Mouse (Mus musculus) hindbrain, postnatal 0 days (tissue): ENCODE results near the gene Chrna5. TPM values are rescaled to one million over a fixed set of nuclear protein-coding genes. Genes with fewer than 3 reads are reported as not detected.
A peak's percentile ranks its signal among the peaks of the same experiment; 100 is the strongest.

Experiments used
- ATAC-seq: fragments of 200-750 bp; cut with Nextera tagmentation; 2 replicates; pipeline ENCODE4 v1.8.0; 2017; ENCODE audit warnings: mild to moderate bottlenecking, moderate TSS enrichment, moderate library complexity
- DNase-seq: peaks from one replicate; pipeline ENCODE4 v3.0.0-alpha.2; 2015; ENCODE audit warnings: low spot score
- H3K27ac ChIP-seq: fragments of 300-500 bp; sonication (generic); 2 replicates; pipeline ENCODE4 v1.5.1; 2014; ENCODE audit warnings: mild to moderate bottlenecking
- H3K27me3 ChIP-seq: fragments of 300-500 bp; sonication (generic); 2 replicates; pipeline ENCODE4 v1.6.1; 2014; ENCODE audit warnings: low read length, mixed read lengths; ENCODE audit not compliant: insufficient read depth
- H3K36me3 ChIP-seq: fragments of 300-500 bp; sonication (generic); 2 replicates; pipeline ENCODE4 v1.6.1; 2014; ENCODE audit warnings: low read length, mixed read lengths; ENCODE audit not compliant: insufficient read depth
- H3K4me1 ChIP-seq: fragments of 300-500 bp; sonication (generic); 2 replicates; pipeline ENCODE4 v1.6.1; 2014; ENCODE audit warnings: antibody characterized with exemption, low read length, mixed read lengths; ENCODE audit not compliant: insufficient read depth
- H3K4me2 ChIP-seq: fragments of 300-500 bp; sonication (generic); 2 replicates; pipeline ENCODE4 v1.6.1; 2014; ENCODE audit warnings: low read depth, mild to moderate bottlenecking, low read length, moderate library complexity, mixed read lengths
- H3K4me3 ChIP-seq: fragments of 300-500 bp; sonication (generic); 2 replicates; pipeline ENCODE4 v1.5.1; 2014; ENCODE audit warnings: low read length
- H3K9ac ChIP-seq: fragments of 300-500 bp; sonication (generic); replicated peaks from 2 replicates; pipeline ENCODE4 v1.6.1; 2014; ENCODE audit warnings: mild to moderate bottlenecking, low read length, moderate library complexity, mixed read lengths
- H3K9me3 ChIP-seq: fragments of 300-500 bp; sonication (generic); 2 replicates; pipeline ENCODE4 v1.6.1; 2016; ENCODE audit warnings: low read length, mixed read lengths
- CTCF ChIP-seq: IDR thresholded peaks from 2 replicates; pipeline ENCODE4 v1.5.1; 2016; ENCODE audit warnings: antibody characterized with exemption, control low read depth, low read depth
- WGBS: fragments of 180-500 bp; shearing (Covaris S2); extraction: QIAGEN DNeasy Blood & Tissue Kit; methylation state at CpG from one replicate; pipeline ENCODE4 v1.1.7; 2014; 5-methylcytosine and 5-hydroxymethylcytosine counted together
- polyA plus RNA-seq: library from polyadenylated mRNA; unstranded; fragments of >200 nt; fragmentation: Nextera tagmentation; extraction: Ambion mirVana; gene quantifications from 2 replicates; pipeline ENCODE4 v1.2.1, GENCODE M21; 2015
- total RNA-seq: library from RNA; depleted of rRNA; stranded (reverse); fragments of >200 nt; gene quantifications from 2 replicates; pipeline ENCODE4 v1.2.3, GENCODE M21; 2014

Gene Chrna5
- total and polyA plus RNA-seq, 2 experiments from 2014 or later = 2.4 to 4.8 TPM

DNA sequence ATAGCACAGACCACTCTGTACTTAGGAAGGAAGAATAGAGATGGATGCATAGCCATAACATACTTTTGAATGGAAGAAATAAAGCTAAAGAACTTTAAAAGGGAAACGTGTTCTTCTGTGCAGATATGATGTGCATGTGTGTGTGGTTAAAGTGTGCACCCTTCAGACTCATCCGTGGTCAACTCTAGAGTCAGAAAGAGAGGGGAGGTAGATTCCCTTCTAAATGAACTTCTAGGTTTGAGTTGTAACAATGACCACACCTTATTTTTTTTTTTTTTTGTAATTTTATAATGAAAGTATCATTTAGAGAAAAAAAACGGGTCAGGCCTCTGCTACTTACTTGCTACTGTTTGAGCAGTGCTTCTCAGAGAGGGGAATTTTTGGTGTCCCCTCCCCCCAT, 9.7 kb downstream of the Chrna5 start:
- Histone ChIP-seq H3K4me1 (no peaks in the 10 kb centered on the region), H3K36me3 (no peaks in the 10 kb centered on the region), H3K27me3 (no peaks in the 10 kb centered on the region), H3K27ac (no peak overlapping the region), H3K9ac (no peak overlapping the region), H3K4me3 (no peak overlapping the region), H3K9me3 (no peaks in the 10 kb centered on the region), H3K4me2 (no peak overlapping the region)
- no peak for DNase-seq
- ATAC-seq = no peak
- TF ChIP-seq CTCF = no peak
- WGBS = 77% methylated on average over 3 of the region's 3 CpGs

DNA sequence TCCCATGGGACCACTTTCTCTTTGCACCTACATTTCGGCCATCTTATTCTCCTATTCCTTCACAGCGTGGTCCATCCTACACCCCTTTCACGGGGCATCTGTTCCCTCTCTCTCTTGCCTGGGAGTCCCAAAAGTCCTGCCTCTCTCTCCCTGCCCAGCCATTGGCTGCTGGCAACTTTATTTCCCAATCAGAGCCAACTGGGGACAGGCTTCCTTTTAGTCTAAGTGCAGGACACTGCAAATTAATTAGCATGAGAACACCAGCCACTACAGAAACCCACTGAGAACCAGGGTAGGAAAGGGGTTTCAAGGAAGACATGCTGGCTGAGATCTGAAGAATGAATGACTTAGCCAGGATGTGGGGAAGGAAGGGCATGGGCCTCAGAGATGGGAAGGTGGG, 13.7 kb downstream of the Chrna5 start:
- no peak overlapping the region for H3K4me3 ChIP-seq
- WGBS = 41% methylated on average over 3 of the region's 3 CpGs
- no peaks in the 10 kb centered on the region for H3K36me3 ChIP-seq
- no peaks in the 10 kb centered on the region for H3K9me3 ChIP-seq
- no peak overlapping the region for H3K4me2 ChIP-seq
- no peak overlapping the region for H3K27ac ChIP-seq
- no peaks in the 10 kb centered on the region for H3K27me3 ChIP-seq
- no peak for ATAC-seq
- no peak overlapping the region for H3K9ac ChIP-seq
- no peak for DNase-seq
- H3K4me1 ChIP-seq = no peaks in the 10 kb centered on the region
- TF ChIP-seq CTCF = no peak

DNA sequence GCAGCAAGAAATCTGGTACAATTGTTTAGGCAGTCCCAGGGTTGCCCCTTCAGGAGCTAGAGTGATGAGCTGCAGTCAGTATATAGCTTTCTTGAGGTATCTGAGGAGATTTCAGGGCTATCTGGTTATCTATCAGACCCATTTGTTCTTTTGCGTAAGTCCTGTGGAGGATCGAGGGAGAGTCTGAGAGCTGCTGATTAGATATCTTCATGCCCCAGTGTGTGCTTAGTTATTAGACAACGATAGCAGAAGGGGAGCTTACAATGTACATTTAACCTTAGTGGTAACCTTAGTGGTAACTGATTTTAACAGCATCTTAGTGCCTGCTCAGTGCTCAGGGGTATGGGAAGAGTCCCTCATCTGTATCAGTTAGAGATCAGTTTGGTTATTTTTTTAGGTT, 15.0 kb downstream of the Chrna5 start:
- no peaks in the 10 kb centered on the region for H3K27me3 ChIP-seq
- H3K9ac ChIP-seq = no peak overlapping the region
- DNase-seq = no peak
- TF ChIP-seq CTCF = no peak
- no peak overlapping the region for H3K4me3 ChIP-seq
- no peak overlapping the region for H3K27ac ChIP-seq
- 89% methylated on average over 3 of the region's 3 CpGs for WGBS
- no peak overlapping the region for H3K4me2 ChIP-seq
- H3K36me3 ChIP-seq = no peaks in the 10 kb centered on the region
- no peak for ATAC-seq
- no peaks in the 10 kb centered on the region for H3K9me3 ChIP-seq
- H3K4me1 ChIP-seq = no peaks in the 10 kb centered on the region

DNA sequence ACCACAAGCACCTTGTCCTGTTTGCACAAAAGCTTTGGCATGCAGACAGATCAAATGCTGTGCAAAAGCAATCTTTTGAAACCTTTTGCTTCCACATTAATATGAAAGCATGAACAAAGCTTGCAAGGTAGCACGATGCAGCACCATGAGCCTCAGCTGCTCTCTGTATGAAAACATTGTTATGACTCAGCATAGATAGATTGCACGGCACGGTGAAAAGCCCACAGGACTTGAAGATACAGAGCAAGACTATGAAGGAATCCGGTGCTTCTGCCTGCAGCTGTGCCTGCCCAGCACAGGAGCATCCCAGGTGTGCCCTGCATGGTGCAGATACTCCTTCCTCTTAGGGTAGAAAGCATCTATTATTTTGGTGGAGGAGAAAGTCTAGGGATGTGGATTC, 22.9 kb downstream of the Chrna5 start:
- no peaks in the 10 kb centered on the region for H3K36me3 ChIP-seq
- no peak for TF ChIP-seq CTCF
- no peaks in the 10 kb centered on the region for H3K27me3 ChIP-seq
- no peak overlapping the region for H3K27ac ChIP-seq
- no peaks in the 10 kb centered on the region for H3K4me1 ChIP-seq
- DNase-seq (peak; percentile 40), ATAC-seq (no peak)
- H3K9me3 ChIP-seq = no peaks in the 10 kb centered on the region
- H3K9ac ChIP-seq = no peak overlapping the region
- H3K4me2 ChIP-seq = no peak overlapping the region
- WGBS = 50% methylated on average over 4 of the region's 4 CpGs
- H3K4me3 ChIP-seq = no peak overlapping the region

DNA sequence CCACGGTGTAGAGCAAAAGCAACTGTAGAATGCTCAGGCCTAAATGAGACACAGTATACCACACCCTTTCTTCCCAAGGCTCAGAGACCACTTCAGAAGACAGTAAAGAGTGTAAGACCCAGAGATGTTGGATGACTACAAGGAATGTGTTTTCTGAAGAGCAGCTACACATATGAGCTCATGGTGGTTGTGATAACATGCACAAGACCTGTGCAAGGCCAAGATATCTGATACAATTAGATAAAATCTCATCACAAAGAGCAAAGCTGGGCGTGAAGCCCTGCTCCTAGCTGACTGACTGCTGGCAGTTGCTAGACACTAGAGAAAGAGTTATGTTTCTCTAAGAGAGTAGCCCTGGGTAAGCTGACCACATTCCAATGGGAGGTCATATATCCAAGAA, 29.0 kb downstream of the Chrna5 start:
- no peak overlapping the region for H3K9ac ChIP-seq
- TF ChIP-seq CTCF = no peak
- ATAC-seq (no peak), DNase-seq (no peak)
- H3K4me3 ChIP-seq = no peak overlapping the region
- no peaks in the 10 kb centered on the region for H3K9me3 ChIP-seq
- no peak overlapping the region for H3K4me2 ChIP-seq
- no peak overlapping the region for H3K27ac ChIP-seq
- no peaks in the 10 kb centered on the region for H3K36me3 ChIP-seq
- 87% methylated on average over 2 of the region's 2 CpGs for WGBS
- H3K27me3 ChIP-seq = no peaks in the 10 kb centered on the region
- no peaks in the 10 kb centered on the region for H3K4me1 ChIP-seq

DNA sequence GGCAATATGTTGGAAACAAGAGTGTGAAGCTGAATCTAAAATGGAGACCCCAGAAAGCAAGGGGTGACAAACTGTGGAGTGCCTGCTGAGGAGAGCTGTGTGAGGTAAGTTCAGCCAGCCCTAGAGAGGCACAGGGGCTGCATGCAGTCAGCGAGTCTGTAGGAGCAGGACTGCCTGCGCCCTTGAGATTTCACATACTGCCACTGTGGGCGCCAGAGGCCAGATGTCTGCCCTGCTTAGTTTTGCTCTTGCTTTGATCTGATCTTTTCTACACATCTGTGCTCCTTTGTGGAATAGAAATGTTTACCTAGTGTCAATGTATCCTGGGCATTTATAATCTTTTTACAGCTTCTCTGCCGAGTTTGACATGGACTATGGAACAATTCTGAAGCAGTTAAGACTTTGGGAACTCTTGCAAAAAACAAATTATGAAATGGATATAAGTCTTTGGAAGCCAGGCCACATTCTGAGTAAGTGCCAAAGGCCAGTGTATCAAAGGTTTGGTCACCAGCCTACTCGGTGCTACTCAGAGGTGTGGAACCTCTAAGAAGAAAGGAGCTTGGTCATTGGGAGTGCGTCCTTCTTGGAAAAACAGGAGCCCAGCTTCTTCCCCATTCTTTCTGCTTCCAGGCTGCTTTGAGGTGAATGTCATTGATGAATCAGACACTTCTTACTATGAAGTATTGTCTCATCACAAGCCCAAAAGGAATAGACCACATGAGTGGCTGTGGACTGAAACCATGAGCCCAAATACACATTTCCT, 30.1 kb downstream of the Chrna5 start:
- Histone ChIP-seq H3K4me3 (no peak overlapping the region), H3K36me3 (no peaks in the 10 kb centered on the region), H3K4me1 (no peaks in the 10 kb centered on the region), H3K9me3 (no peaks in the 10 kb centered on the region), H3K9ac (no peak overlapping the region), H3K27ac (no peak overlapping the region), H3K27me3 (no peaks in the 10 kb centered on the region), H3K4me2 (no peak overlapping the region)
- 46% methylated on average over 6 of the region's 6 CpGs for WGBS
- DNase-seq (no peak), ATAC-seq (no peak)
- TF ChIP-seq CTCF = peak; percentile 28; the same call in 1 of the 2 replicates

DNA sequence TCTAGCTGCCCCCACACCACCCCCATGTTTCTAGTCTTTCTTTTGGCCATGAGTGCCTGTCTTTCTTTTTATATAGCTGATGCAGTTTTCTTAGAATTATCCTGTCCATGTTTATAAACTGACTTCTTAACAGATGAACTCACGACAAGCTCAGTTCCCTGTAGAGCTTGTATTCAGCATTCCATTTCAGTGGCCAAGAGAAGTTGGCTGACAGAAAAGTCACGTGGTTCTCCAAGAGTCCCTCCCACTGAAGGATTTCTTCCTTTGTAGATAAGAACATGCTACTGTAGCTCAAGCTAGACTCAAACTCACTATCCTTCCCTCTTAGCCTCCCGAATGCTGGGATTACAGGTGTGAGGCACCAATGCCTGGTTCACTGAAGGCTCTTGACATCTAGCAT, 36.2 kb downstream of the Chrna5 start:
- WGBS = 84% methylated on average over 3 of the region's 3 CpGs
- no peak for DNase-seq
- Histone ChIP-seq H3K27me3 (no peaks in the 10 kb centered on the region), H3K9ac (no peak overlapping the region), H3K9me3 (no peaks in the 10 kb centered on the region), H3K4me1 (no peaks in the 10 kb centered on the region), H3K4me2 (no peak overlapping the region), H3K27ac (no peak overlapping the region), H3K36me3 (no peaks in the 10 kb centered on the region), H3K4me3 (no peak overlapping the region)
- no peak for ATAC-seq
- no peak for TF ChIP-seq CTCF
